Mouse (Mus musculus) midbrain, embryonic 16.5 days (tissue): ENCODE results near the gene Cxxc4. TPM values are rescaled to one million over a fixed set of nuclear protein-coding genes. Genes with fewer than 3 reads are reported as not detected.

Experiments
- ATAC-seq: fragments of 200-750 bp; cut with Nextera tagmentation; 2 replicates; pipeline ENCODE4 v1.8.0; 2017; ENCODE audit warnings: moderate TSS enrichment
- H3K27ac ChIP-seq: fragments of 300-500 bp; sonication (generic); 2 replicates; pipeline ENCODE4 v1.5.1; 2014; ENCODE audit warnings: mild to moderate bottlenecking, low read length, mixed read lengths
- H3K27me3 ChIP-seq: fragments of 300-500 bp; sonication (generic); 2 replicates; pipeline ENCODE4 v1.6.1; 2014; ENCODE audit warnings: low read depth, low read length, mixed read lengths; ENCODE audit not compliant: control insufficient read depth, insufficient read depth
- H3K36me3 ChIP-seq: fragments of 300-500 bp; sonication (generic); 2 replicates; pipeline ENCODE4 v1.6.1; 2014; ENCODE audit warnings: mild to moderate bottlenecking, low read length, moderate library complexity, mixed read lengths; ENCODE audit not compliant: control insufficient read depth, insufficient read depth
- H3K4me1 ChIP-seq: fragments of 300-500 bp; sonication (generic); 2 replicates; pipeline ENCODE4 v1.6.1; 2014; ENCODE audit warnings: mild to moderate bottlenecking, low read length, mixed read lengths; ENCODE audit not compliant: control insufficient read depth, insufficient read depth
- H3K4me2 ChIP-seq: fragments of 300-500 bp; sonication (generic); 2 replicates; pipeline ENCODE4 v1.6.1; 2014; ENCODE audit warnings: mild to moderate bottlenecking, low read length, mixed read lengths
- H3K4me3 ChIP-seq: fragments of 300-500 bp; sonication (generic); 2 replicates; pipeline ENCODE4 v1.5.1; 2014; ENCODE audit warnings: low read depth, mild to moderate bottlenecking, low read length, moderate library complexity, mixed read lengths
- H3K9ac ChIP-seq: fragments of 300-500 bp; sonication (generic); 2 replicates; pipeline ENCODE4 v1.6.1; 2014; ENCODE audit warnings: low read depth, low read length, mixed read lengths
- H3K9me3 ChIP-seq: fragments of 300-500 bp; sonication (generic); replicated peaks from 2 replicates; pipeline ENCODE4 v1.6.1; 2014; ENCODE audit warnings: mild to moderate bottlenecking, low read length, mixed read lengths; ENCODE audit not compliant: control insufficient read depth, poor library complexity, severe bottlenecking
- WGBS: fragments of 180-500 bp; shearing (Covaris S2); extraction: QIAGEN DNeasy Blood & Tissue Kit; methylation state at CpG from one replicate; pipeline ENCODE4 v1.1.7; 2014; 5-methylcytosine and 5-hydroxymethylcytosine counted together
- polyA plus RNA-seq: library from polyadenylated mRNA; unstranded; fragments of >200 nt; fragmentation: Nextera tagmentation; extraction: Ambion mirVana; gene quantifications from 2 replicates; pipeline ENCODE4 v1.2.1, GENCODE M21; 2015

Cxxc4 gene
- polyA plus RNA-seq, 1 experiment from 2014 or later = 43.6 TPM

GRCm38 (mm10) chr3:134240718-134241025 is 4.4 kb downstream of the Cxxc4 start:
- Histone ChIP-seq H3K4me2 (peak overlapping the region; percentile 55), H3K9ac (peak overlapping the region; percentile 81), H3K27me3 (no peaks in the 10 kb centered on the region), H3K36me3 (peaks cover 4% of the 10 kb centered on the region; the same call in 1 of the 2 replicates), H3K4me3 (peak overlapping the region; percentile 59), H3K9me3 (no peaks in the 10 kb centered on the region), H3K27ac (peak overlapping the region; percentile 98), H3K4me1 (peaks cover 25% of the 10 kb centered on the region)
- ATAC-seq = no peak
- WGBS = 1% methylated on average over 6 of the region's 6 CpGs

GRCm38 (mm10) chr3:134243168-134243849 is 7.0 kb downstream of the Cxxc4 start:
- H3K4me2 ChIP-seq = peak overlapping the region; percentile 67
- peak overlapping the region; percentile 35 for H3K4me3 ChIP-seq
- H3K4me1 ChIP-seq = peaks cover 32% of the 10 kb centered on the region
- no peaks in the 10 kb centered on the region for H3K27me3 ChIP-seq
- ATAC-seq = no peak
- H3K9me3 ChIP-seq = no peaks in the 10 kb centered on the region
- H3K36me3 ChIP-seq = peaks cover 4% of the 10 kb centered on the region; the same call in 1 of the 2 replicates
- WGBS = 65% methylated on average over 2 of the region's 2 CpGs
- no peak overlapping the region for H3K27ac ChIP-seq
- peak overlapping the region; percentile 21; the same call in 1 of the 2 replicates for H3K9ac ChIP-seq

DNA sequence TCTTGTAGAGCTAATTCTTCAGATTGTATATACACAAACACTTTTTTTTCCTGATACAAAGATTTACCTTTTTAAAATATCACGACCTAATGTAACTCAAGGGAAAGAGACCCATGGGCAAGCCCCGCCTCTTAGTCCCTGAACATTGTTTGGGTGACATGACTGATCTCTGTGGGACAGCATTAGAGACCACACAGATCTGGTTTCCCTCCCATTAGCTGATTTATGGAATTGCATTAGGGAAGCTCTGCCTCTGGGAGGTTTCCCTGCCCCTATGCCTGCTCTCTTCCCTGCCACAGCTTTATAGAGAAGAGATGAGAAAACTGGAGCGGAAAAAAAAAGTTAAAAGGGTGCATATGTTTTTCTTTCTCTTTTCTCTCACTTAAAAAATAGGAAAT is 7.6 kb downstream of the Cxxc4 start:
- Histone ChIP-seq H3K27me3 (no peaks in the 10 kb centered on the region), H3K4me2 (peak overlapping the region; percentile 48), H3K4me3 (no peak overlapping the region), H3K4me1 (peaks cover 32% of the 10 kb centered on the region), H3K36me3 (peaks cover 4% of the 10 kb centered on the region; the same call in 1 of the 2 replicates), H3K9me3 (no peaks in the 10 kb centered on the region), H3K27ac (no peak overlapping the region), H3K9ac (no peak overlapping the region)
- 22% methylated on average over 3 of the region's 3 CpGs for WGBS
- ATAC-seq = no peak

GRCm38 (mm10) chr3:134254221-134254620 is 17.9 kb downstream of the Cxxc4 start:
- no peak for ATAC-seq
- Histone ChIP-seq H3K27me3 (no peaks in the 10 kb centered on the region), H3K4me2 (no peak overlapping the region), H3K9ac (no peak overlapping the region), H3K36me3 (no peaks in the 10 kb centered on the region; the same call in 1 of the 2 replicates), H3K4me3 (no peak overlapping the region), H3K27ac (no peak overlapping the region), H3K4me1 (peaks cover 6% of the 10 kb centered on the region), H3K9me3 (no peaks in the 10 kb centered on the region)
- 35% methylated on average over 2 of the region's 2 CpGs for WGBS

GRCm38 (mm10) chr3:134258715-134259114 is 22.4 kb downstream of the Cxxc4 start:
- ATAC-seq = no peak
- Histone ChIP-seq H3K27me3 (no peaks in the 10 kb centered on the region), H3K27ac (no peak overlapping the region), H3K9me3 (no peaks in the 10 kb centered on the region), H3K9ac (no peak overlapping the region), H3K4me2 (no peak overlapping the region), H3K36me3 (no peaks in the 10 kb centered on the region; the same call in 1 of the 2 replicates), H3K4me3 (no peak overlapping the region), H3K4me1 (peaks cover 10% of the 10 kb centered on the region)
- WGBS = 49% methylated on average over 5 of the region's 5 CpGs

GRCm38 (mm10) chr3:134259300-134259699 is 23.0 kb downstream of the Cxxc4 start:
- 21% methylated on average over 3 of the region's 3 CpGs for WGBS
- Histone ChIP-seq H3K27ac (no peak overlapping the region), H3K9ac (no peak overlapping the region), H3K4me1 (peaks cover 10% of the 10 kb centered on the region), H3K9me3 (no peaks in the 10 kb centered on the region), H3K36me3 (no peaks in the 10 kb centered on the region; the same call in 1 of the 2 replicates), H3K27me3 (no peaks in the 10 kb centered on the region), H3K4me2 (no peak overlapping the region), H3K4me3 (no peak overlapping the region)
- ATAC-seq = peak; percentile 47; the same call in 1 of the 2 replicates

GRCm38 (mm10) chr3:134279655-134280054 is 43.4 kb downstream of the Cxxc4 start:
- ATAC-seq = no peak
- H3K9ac ChIP-seq = no peak overlapping the region

DNA sequence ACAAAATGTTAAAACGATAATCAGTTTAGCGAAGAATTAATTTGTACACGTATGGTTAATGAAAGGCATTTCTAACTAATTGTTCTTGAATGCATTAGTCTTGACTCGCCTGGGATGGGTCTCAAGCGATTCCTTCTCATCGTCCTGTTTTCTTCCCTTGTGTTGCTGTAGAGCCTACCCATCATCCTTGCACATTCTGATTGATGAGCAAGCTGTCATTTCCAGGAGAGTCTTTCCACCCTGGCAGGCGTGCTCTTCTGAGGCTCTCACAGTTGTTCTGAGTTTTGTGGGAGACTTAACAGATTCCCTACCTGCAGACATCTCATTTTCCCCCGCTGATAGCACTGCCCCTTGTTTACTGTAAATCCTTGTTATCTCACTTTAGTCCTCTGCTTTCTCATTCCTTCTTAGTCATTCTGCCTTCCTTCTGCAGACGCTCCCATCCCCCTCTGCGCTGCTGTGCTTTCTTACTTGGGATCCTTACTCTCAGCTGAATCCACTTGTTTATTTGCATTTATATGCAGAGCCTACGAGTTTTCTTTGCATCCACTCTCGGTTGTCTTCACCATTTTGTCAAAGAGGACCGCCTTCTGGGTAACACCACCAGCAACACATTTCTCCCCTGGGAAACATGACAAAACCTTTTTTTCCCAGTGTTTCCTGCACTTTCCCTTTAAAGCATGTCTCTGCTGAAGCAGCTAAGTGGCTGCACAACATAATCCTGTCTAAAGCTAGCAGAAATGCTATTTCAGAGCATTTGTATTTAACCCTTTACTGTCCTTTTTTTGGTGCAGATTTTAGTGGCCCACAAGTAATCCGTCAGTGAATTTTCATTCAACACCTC is 45.5 kb downstream of the Cxxc4 start:
- Histone ChIP-seq H3K27me3 (no peaks in the 10 kb centered on the region), H3K36me3 (no peaks in the 10 kb centered on the region), H3K9me3 (no peaks in the 10 kb centered on the region), H3K4me2 (peak overlapping the region; percentile 59), H3K4me1 (peaks cover 18% of the 10 kb centered on the region), H3K27ac (peak overlapping the region; percentile 74), H3K9ac (peak overlapping the region; percentile 43; the same call in 1 of the 2 replicates), H3K4me3 (peak overlapping the region; percentile 14)
- ATAC-seq = peak; percentile 87
- WGBS = 15% methylated on average over 14 of the region's 14 CpGs

More at GRCm38 (mm10) chr3:134279655-134280054, 43.4 kb downstream of the Cxxc4 start:
- Histone ChIP-seq H3K27me3 (no peaks in the 10 kb centered on the region), H3K4me2 (no peak overlapping the region), H3K27ac (no peak overlapping the region), H3K4me1 (peaks cover 18% of the 10 kb centered on the region), H3K36me3 (no peaks in the 10 kb centered on the region), H3K9me3 (no peaks in the 10 kb centered on the region), H3K4me3 (no peak overlapping the region)

DNA sequence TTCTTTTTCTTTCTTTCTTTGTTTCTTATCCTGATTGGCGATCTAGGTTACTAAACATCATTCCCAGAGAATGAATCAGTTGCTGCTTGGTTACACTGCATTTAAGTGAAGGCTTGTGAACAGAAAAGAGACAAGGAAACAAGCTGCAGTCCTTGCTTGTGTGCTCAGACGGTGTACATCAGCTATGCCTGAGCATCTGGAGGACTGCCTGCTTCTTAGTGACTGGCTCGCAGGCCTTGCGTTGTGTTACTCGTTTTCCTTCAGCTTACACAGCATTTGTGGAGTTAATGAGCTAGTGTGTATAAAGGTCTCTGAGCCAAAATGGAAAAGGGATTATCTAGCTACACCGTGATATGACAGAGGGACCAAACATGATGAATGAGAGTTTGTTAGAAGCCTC is 58.9 kb downstream of the Cxxc4 start:
- Histone ChIP-seq H3K4me2 (no peak overlapping the region), H3K4me1 (peaks cover 2% of the 10 kb centered on the region; the same call in 1 of the 2 replicates), H3K9me3 (no peaks in the 10 kb centered on the region), H3K4me3 (no peak overlapping the region), H3K27me3 (no peaks in the 10 kb centered on the region), H3K36me3 (no peaks in the 10 kb centered on the region), H3K27ac (no peak overlapping the region), H3K9ac (no peak overlapping the region)
- WGBS = 32% methylated on average over 6 of the region's 6 CpGs
- peak; percentile 28; the same call in 1 of the 2 replicates for ATAC-seq
